Mouse (Mus musculus) granulocyte monocyte progenitor cell, adult 5-6 weeks (primary cell): ENCODE measurements at regions not wholly inside any gene's neighbourhood (a gene's known extent, or its start where the extent isn't known, plus 50 kb on each side); places are given as distances from the start of the nearest gene placed in this dataset.

Source experiments
- ATAC-seq: replicated peaks from 2 replicates; pipeline ENCODE4 v1.8.0; 2016; ENCODE audit warnings: mild to moderate bottlenecking, moderate TSS enrichment, inconsistent platforms; ENCODE audit not compliant: poor library complexity, severe bottlenecking

DNA sequence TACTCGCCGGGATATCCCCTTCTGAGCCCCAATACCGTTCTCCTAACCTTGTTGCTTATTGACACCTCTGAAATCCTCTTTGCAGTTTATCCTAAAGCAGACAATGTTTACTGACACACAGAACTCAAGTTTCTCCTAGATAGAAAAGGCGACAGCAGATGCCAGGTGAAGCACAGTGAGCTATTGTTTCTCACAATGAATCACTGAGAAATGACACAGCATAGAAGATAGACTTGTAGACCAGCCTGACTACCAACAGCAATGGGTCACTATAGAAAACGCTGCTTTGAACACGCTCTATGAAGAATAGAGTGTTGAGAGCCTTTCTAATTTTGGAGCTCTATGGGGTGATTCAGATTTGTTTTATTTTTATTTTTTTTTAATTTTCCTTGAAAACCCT is 344.9 kb upstream of the Adgrl2 start:
- no peak for ATAC-seq

DNA sequence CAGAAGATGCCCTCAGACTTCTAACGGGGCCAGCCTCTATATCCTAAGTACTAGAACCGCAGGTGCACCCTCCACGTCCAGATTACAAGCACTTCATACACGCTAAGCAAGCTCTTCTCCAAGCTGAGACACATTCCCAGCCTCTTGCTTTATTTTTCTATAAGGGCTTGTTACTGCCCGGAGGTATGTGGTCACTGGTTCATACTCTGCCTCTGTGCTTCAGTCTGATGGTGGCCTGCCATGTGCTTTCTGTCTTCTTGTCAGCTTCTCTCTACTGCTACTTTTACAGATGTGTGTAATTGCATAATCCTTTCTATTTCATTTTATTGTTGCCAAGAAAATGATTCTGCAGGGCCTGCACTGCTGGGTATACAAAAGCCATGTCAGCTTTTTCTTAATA is 343.3 kb upstream of the Adgrl2 start:
- ATAC-seq = no peak

DNA sequence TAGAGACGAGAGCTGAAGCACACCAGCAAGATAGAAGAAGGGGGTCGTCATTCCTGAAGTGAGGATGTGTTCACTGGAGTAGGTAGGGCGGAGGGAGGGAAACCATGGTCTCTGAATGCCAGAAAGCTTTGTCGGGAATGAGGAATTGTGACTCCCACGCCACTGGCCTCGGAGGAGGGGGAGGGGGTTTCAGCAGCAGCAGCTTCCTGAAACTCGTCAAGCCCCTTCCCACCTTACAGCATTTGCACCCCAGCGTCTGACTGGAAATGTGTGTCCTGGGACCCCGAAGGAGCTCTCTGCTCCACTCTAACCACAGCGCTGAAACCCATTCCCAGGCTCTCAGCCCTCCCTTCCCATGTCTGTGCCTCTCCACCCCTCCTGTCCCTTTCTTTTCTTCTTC is 342.8 kb upstream of the Adgrl2 start:
- ATAC-seq = no peak

DNA sequence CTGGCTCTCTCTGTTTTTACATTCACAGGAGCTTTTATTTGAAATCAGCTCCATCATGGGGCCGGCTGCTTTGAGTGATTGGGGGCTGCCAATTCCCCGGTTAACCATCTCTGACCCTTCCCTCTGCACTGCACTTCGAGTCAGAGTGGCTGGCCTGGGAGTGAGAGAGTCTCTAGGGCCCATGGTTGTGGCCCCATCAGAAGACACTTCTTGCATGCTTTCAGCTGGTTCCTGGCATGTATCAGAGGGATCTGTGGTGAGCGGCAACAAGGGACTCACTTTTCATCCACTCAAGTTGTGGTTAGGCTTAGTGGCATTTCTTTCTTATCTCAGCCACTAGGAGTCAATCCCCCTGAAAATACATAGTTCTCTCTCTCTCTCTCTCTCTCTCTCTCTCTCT is 341.8 kb upstream of the Adgrl2 start:
- peak; percentile 29 for ATAC-seq

DNA sequence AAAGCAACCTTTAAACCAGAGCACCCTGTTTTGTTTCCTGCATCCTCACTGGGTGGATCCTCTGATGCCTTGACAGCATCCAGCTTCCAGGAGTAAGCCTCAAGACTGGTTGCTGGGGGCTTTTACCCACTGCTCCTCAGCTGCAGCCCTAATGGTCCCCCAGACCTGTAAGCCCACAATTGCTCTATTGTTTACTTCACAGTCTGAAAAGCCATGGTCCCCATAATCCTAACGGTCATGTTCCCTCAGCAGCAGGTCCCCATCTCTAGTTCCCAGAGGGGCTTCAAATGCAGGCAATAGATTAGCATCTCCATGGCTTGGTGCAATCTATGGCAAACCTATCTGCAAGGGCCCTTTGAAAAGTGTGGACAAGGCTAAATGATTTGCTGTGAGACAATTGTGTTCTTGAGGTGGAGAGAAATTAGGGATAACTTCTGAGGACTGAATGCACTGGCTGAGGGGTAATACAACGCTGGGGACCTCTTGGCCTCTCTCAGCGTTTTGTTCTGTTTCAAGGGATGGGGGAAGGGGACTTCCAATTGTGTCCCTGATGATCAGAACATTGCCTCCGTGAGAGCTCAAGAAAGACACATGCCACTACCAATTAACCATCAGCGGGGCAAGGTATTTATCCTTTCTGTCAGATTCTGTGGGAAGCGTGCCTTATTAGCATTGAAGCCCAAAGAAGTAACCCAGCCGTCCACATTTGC is 341.1 kb upstream of the Adgrl2 start:
- no peak for ATAC-seq

DNA sequence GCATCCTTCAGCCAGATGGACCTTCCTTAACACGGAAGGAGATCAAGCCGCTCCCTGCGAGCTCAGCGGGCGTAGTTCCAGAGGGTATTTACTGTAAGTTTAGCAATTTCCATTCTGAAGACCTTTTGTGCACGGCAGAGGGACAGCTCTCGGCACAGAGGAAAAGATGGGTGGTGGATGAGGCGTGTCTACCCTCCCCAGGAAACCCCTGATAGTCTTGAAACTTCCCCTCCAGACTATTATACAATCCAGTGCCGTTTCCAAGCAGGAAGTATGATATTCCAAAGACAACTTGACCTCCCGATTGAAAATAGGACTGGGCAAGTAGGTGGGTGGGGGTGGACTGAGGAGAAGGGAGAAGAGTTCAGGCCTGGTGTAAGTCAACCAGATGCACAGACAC is 340.4 kb upstream of the Adgrl2 start:
- 0 out of 2 replicates have a peak, but pooled peaks have one; percentile 5 for ATAC-seq

DNA sequence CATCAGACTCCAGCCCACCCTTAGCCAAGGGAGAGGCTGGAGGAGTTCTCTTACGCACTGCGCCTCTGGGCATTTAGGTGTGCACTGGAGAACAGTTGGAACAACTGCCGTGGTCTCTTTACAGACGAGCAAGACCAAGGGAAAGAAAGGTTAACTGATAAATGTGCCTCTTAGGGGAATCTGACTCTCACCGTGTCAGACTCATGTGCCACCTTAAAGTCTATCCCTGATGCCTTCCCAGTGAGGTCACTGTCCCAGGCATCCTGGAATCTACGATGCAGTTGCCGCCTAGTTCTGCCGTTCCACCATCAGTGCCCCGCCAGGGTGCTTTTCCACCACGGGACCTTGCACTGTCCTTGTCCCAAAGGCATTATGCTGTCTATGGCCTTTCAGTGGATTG is 339.7 kb upstream of the Adgrl2 start:
- no peak for ATAC-seq

- peak; percentile 50 for ATAC-seq
Observed at GRCm38 (mm10) chr3:149329615-149330014, 339.3 kb upstream of the Adgrl2 start.

GRCm38 (mm10) chr3:149326664-149327063 is 336.3 kb upstream of the Adgrl2 start:
- peak; percentile 95 for ATAC-seq

DNA sequence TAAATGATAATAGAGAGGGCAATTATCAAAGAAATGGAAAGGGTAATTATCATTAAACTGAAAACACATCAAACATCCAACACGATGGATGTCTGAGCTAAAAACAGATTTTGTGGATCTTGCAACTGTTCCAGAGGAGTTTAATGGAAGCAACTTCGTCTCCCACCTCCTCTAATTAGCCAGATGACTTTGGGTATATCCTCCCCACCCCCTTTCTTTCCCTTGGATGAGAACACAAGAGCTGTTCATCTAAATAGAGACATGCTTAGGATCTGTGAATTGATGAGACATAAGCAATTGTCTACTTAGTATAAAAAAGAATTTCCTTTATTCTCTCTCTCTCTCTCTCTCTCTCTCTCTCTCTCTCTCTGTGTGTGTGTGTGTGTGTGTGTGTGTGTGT is 333.7 kb upstream of the Adgrl2 start:
- ATAC-seq = no peak

DNA sequence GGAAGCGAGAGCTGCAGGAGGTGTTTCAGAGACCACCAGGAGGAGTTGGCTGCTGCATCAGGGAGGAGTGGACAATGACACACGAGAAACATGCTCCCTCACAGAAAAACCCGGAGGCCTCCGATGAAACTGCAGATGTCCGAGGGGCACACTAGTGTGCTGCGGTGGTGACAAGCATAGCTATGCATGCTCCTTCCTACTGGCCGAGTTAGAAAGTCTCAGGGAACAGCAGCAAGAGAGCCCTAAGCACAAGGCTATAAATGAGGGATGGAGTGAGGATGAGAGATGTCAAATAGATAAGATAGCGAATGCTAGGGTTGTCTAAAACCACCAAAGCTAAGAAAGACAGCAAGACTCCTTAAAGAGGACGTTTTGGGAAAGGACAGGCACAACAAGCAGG is 328.4 kb upstream of the Adgrl2 start:
- ATAC-seq = no peak

DNA sequence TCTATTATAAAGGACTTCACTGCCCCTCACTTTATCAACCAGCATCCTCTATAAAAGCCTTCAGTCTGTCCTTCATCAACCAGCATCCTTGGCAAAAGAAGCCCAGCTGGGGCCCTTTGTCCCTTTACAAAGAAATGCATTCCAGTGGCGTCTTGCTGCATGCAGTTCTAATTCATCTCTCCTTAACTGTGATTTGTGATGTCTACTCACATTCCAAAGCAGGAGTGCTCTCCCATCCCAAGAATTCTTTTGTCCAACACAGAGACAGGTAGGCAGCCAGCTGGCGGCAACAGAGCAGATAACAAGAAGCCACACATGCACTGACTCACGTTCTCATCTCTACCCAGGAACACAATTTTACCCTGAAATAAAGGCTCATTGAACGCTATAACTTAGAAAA is 323.9 kb upstream of the Adgrl2 start:
- ATAC-seq = no peak

GRCm38 (mm10) chr3:149313217-149313616 is 322.9 kb upstream of the Adgrl2 start:
- ATAC-seq = no peak

DNA sequence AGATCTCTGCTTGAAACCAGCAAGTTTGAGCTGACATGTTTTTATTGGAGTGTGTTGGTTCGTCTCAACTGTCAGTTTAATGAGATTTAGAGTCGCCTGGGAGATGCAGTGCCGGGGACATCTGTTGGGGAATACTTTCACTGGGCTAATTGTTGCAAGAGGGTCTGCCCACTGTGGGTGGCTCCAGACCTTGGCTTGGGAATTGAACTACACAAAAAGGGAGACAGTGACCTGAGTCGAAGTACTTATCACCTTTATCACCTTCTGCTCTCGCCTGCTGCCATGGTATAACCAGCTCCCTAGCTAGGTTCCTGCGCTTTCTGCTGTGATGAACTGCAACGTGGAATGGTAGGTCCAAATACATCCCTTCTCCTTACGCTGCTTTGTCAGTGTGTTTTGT is 321.2 kb upstream of the Adgrl2 start:
- no peak for ATAC-seq

DNA sequence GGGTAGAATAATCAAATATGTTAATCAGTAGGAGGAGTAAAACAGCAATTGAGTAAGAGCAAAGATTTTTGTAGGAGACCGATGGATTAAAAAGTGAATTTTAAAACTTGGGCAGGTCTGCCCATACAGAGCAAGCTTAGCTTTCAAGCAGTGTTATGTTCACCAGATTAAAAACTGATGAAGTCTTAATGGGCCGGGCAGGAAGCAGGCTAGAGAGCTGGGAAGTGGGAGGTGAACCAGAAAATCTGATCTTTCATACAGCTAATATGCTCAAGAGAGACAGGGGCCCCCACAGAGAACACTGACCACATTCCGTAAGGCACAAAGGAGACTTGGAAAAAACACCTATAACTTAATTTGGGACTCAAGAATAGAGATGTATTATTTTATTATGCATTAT is 316.4 kb upstream of the Adgrl2 start:
- no peak for ATAC-seq

DNA sequence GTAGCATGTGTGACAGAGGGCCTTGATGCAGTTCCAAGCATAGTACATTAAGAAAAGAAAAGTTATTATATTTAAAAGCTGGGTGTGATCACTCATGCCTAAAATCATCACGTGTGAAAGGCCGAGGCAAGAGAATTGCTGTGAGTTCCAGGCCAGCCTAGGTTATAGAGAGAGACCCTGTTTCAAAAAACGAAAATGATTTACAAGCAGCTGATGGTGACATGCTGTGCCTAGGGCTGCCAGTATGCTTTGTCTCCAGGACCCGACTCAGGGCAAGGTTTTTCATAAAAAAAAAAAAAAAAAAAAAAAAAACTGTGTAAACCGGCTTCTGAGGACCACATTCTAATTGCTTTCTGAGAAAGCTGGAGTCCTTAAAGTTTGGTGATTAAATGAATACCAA is 315.9 kb upstream of the Adgrl2 start:
- no peak for ATAC-seq

GRCm38 (mm10) chr3:149305440-149305839 is 315.1 kb upstream of the Adgrl2 start:
- ATAC-seq = no peak

- no peak; the same call in 1 of the 2 replicates for ATAC-seq
Observed at GRCm38 (mm10) chr3:149305011-149305413, 314.7 kb upstream of the Adgrl2 start.

DNA sequence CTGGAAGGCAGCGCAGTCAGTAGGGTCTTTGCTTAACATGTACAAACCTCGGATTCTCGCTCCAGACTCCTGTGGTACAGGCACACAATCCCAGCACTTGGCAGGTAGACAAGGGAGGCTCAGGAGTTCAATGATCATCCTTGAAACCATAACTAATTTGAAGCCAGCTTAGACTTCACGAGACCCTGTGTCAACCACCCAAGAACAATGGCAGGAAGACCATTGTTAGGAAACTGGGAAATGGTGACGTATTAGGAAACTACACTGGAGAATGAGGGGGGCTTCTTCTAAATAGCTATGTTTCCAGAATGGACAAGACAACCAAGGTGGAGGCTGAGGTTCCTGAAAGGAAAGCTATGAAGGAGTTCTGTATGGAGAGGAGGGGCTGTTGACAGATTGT is 313.1 kb upstream of the Adgrl2 start:
- no peak for ATAC-seq

GRCm38 (mm10) chr3:149300002-149300401 is 309.6 kb upstream of the Adgrl2 start:
- ATAC-seq = no peak

DNA sequence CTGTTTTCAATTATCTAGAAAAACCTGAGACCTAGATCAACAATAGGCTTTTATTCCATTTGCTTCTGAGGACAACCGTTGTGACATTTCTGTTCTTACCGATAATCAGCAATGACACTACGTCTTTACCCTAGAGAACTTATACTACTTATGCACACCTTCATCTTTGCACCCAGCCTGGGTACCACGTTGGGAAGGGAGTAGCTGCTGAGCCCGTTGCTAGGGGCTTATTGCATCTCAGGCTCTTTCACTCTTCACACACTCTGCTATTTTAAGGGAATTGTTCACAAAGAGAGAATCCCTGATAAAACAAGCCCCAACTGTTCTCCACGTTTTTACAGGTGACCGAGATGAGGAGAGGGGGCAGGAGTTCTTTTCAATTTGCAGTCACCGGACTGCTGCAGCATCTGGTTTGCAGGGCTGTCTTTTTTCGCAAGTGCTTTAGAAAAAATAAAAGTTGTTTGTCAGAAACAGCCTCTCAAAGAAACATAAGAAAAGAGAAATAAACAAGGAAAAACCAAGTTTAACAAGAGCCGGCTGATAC is 306.1 kb upstream of the Adgrl2 start:
- ATAC-seq = no peak

- ATAC-seq = no peak
Observed at GRCm38 (mm10) chr3:149295942-149296341, 305.6 kb upstream of the Adgrl2 start.
